Mouse (Mus musculus) forebrain, postnatal 0 days (tissue): ENCODE measurements at regions not wholly inside any gene's neighbourhood (a gene's known extent, or its start where the extent isn't known, plus 50 kb on each side); places are given as distances from the start of the nearest gene placed in this dataset.
"Not testable (repeated sequence)": the region's sequence is repeated elsewhere in the genome, so short reads cannot be mapped to it uniquely, and the experiment has no call there.

Experiments used
- ATAC-seq: fragments of 200-750 bp; cut with Nextera tagmentation; 2 replicates; pipeline ENCODE4 v1.8.0; 2017; ENCODE audit warnings: mild to moderate bottlenecking, moderate library complexity
- DNase-seq: peaks from one replicate; pipeline ENCODE4 v3.0.0-alpha.2; 2015
- H3K27ac ChIP-seq: fragments of 300-500 bp; sonication (generic); 2 replicates; pipeline ENCODE4 v1.5.1; 2014; ENCODE audit warnings: low read depth, mild to moderate bottlenecking, antibody characterized with exemption, low read length, moderate library complexity, mixed read lengths
- H3K27me3 ChIP-seq: fragments of 300-500 bp; sonication (generic); 2 replicates; pipeline ENCODE4 v1.6.1; 2014; ENCODE audit warnings: mild to moderate bottlenecking, low read length, mixed read lengths; ENCODE audit not compliant: insufficient read depth
- H3K36me3 ChIP-seq: fragments of 300-500 bp; sonication (generic); 2 replicates; pipeline ENCODE4 v1.6.1; 2014; ENCODE audit warnings: mild to moderate bottlenecking, moderate library complexity; ENCODE audit not compliant: insufficient read depth
- H3K4me1 ChIP-seq: fragments of 300-500 bp; sonication (generic); 2 replicates; pipeline ENCODE4 v1.6.1; 2014; ENCODE audit warnings: antibody characterized with exemption; ENCODE audit not compliant: insufficient read depth
- H3K4me2 ChIP-seq: fragments of 300-500 bp; sonication (generic); 2 replicates; pipeline ENCODE4 v1.6.1; 2014; ENCODE audit warnings: low read depth, mild to moderate bottlenecking, moderate library complexity
- H3K4me3 ChIP-seq: fragments of 300-500 bp; sonication (generic); 2 replicates; pipeline ENCODE4 v1.5.1; 2014; ENCODE audit warnings: low read depth, low read length, mixed read lengths
- H3K9ac ChIP-seq: fragments of 300-500 bp; sonication (generic); 2 replicates; pipeline ENCODE4 v1.6.1; 2014; ENCODE audit warnings: mild to moderate bottlenecking
- H3K9me3 ChIP-seq: fragments of 300-500 bp; sonication (generic); 2 replicates; pipeline ENCODE4 v1.6.1; 2016; ENCODE audit warnings: low read length
- CTCF ChIP-seq: sonication (generic); IDR thresholded peaks from 2 replicates; pipeline ENCODE4 v1.5.1; 2016; ENCODE audit warnings: antibody characterized with exemption, control low read depth, low read depth
- WGBS: fragments of 180-500 bp; shearing (Covaris S2); extraction: QIAGEN DNeasy Blood & Tissue Kit; methylation state at CpG from one replicate; pipeline ENCODE4 v1.1.7; 2014; 5-methylcytosine and 5-hydroxymethylcytosine counted together

DNA sequence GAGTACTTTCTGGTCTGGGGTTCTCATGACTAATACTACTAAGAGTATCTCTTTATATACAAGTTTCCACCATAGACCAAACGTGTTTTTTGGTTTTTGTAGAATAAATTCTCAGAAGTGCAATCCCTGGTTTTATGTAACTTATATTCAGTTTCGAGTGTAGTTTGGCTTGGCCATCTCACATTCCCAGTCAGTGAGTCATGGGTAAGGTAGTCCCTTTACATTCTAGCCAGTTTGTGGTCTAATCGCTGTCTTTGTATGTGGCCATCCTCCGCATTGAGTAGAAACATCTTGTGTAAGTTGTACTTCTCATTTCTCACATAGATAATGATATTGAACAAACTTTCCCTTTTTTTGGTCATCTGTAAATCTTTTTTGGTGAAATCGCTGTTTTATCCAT lies 88.3 kb downstream of the Anxa5 start:
- Histone ChIP-seq H3K27me3 (no peaks in the 10 kb centered on the region), H3K9ac (no peak overlapping the region), H3K4me2 (no peak overlapping the region), H3K36me3 (no peaks in the 10 kb centered on the region), H3K4me1 (no peaks in the 10 kb centered on the region), H3K4me3 (no peak overlapping the region), H3K27ac (no peak overlapping the region), H3K9me3 (no peaks in the 10 kb centered on the region)
- no peak for TF ChIP-seq CTCF
- no peak for ATAC-seq
- no peak for DNase-seq
- WGBS, result 93% methylated on average over 5 of the region's 5 CpGs

DNA sequence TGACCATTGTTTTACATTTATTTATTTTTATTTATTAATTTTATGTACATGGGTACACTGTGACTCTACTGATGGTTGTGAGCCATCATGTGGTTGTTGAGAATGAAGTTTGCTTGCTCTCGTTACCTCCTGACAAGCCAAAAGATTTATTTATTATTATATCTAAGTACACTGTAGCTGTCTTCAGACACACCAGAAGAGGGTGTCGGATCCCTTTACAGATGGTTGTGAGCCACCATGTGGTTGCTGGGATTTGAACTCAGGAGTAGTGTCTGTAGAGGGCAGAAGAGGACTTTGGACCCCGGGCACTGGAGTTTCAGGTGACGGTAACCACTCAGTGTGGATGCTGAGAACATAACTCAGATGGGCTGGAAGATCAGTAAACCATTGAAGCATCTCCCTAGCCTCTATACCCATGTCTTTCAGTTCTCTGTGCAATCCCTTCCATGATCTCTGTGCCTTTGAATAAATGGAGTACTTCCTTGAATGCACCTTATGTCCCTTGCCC lies 92.2 kb downstream of the Anxa5 start:
- no peak for TF ChIP-seq CTCF
- 85% methylated on average over 4 of the region's 4 CpGs for WGBS
- Histone ChIP-seq H3K27ac (no peak overlapping the region), H3K4me2 (no peak overlapping the region), H3K36me3 (no peaks in the 10 kb centered on the region), H3K4me1 (no peaks in the 10 kb centered on the region), H3K27me3 (no peaks in the 10 kb centered on the region), H3K9me3 (no peaks in the 10 kb centered on the region), H3K4me3 (no peak overlapping the region), H3K9ac (no peak overlapping the region)
- DNase-seq (no peak), ATAC-seq (no peak)

DNA sequence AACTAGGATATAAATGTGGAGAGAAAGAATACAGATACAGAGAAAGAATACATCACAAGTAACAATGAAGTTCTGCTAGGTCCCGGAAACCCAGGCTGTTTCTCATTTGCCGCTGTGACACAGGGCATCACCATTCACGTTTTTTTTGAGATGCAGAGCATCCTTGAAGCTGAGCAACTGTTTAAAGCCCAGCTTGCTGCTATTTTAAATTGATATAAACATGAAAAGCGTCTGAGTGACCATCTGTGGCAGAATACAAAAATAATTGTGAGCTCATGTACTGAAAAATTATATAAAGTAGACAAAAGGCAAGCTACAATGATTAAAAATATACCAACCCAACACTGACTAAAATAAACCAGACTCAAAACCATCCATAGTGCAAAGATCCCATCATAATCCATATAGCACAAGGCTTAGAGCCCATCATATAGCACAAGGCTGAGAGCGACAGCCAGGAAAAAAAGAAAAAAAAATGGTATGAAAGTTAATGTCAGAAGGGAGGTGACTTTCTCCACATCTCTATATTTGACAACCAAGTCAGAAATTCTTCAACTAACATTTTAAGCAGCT lies 94.0 kb downstream of the Anxa5 start:
- peak; percentile 18 for DNase-seq
- WGBS, result 63% methylated on average over 5 of the region's 5 CpGs

DNA sequence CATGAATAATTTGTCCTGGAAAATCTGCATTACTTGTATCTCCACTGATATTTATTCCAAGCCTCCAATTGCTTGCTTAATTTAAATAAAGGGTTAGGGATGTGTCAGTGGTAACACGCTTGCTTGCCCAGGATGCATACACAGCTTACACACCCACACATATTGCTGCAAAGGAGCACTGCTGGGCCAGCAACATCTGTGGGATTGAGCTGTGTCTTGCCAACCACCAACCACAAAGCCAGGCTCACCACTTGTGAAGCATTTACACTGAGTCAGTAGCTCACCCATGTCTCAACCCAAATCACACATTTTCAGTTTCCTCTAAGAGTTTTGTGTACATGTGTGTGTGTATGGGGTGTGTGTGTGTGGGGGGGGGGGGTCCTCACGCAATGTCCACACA lies 100.0 kb downstream of the Anxa5 start:
- H3K4me3 ChIP-seq, result no peak overlapping the region
- no peak for DNase-seq

More for the DNA sequence above, 94.0 kb downstream of the Anxa5 start:
- ATAC-seq, result peak; percentile 71
- Histone ChIP-seq H3K9me3 (no peaks in the 10 kb centered on the region), H3K4me1 (no peaks in the 10 kb centered on the region), H3K4me3 (no peak overlapping the region), H3K4me2 (no peak overlapping the region), H3K27me3 (no peaks in the 10 kb centered on the region), H3K36me3 (no peaks in the 10 kb centered on the region), H3K9ac (no peak overlapping the region), H3K27ac (no peak overlapping the region)
- no peak for TF ChIP-seq CTCF

DNA sequence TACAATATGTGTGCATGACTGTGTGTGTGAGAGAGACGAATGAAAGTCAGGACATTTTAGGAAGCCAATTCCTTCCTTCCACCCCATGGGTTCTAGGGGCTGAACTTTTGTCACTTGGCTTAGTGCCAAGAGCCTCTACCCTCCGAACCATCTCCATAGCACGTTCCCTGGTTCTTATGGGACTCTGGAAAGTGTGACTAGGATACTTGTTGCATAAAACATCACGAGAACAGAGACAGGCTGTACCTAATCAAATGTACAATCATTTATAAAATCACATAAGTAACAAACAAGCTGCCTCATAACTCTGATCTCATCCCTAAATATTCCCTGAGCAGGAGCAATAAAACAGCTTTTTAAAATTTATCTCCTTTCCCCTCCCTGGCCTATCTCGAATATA lies 100.8 kb downstream of the Anxa5 start:
- H3K36me3 ChIP-seq, result no peaks in the 10 kb centered on the region
- DNase-seq (no peak), ATAC-seq (no peak)
- no peak overlapping the region for H3K4me2 ChIP-seq
- no peak overlapping the region for H3K4me3 ChIP-seq
- H3K9ac ChIP-seq, result no peak overlapping the region
- H3K27me3 ChIP-seq, result no peaks in the 10 kb centered on the region
- 77% methylated on average over 5 of the region's 5 CpGs for WGBS
- H3K27ac ChIP-seq, result no peak overlapping the region
- H3K9me3 ChIP-seq, result no peaks in the 10 kb centered on the region
- no peak for TF ChIP-seq CTCF
- H3K4me1 ChIP-seq, result no peaks in the 10 kb centered on the region

More for the DNA sequence above, 100.0 kb downstream of the Anxa5 start:
- H3K9me3 ChIP-seq, result no peaks in the 10 kb centered on the region
- no peak overlapping the region for H3K9ac ChIP-seq
- WGBS, result 71% methylated on average over 2 of the region's 2 CpGs
- H3K27ac ChIP-seq, result no peak overlapping the region
- H3K36me3 ChIP-seq, result no peaks in the 10 kb centered on the region
- H3K4me2 ChIP-seq, result no peak overlapping the region
- H3K27me3 ChIP-seq, result no peaks in the 10 kb centered on the region
- no peak for TF ChIP-seq CTCF
- no peaks in the 10 kb centered on the region for H3K4me1 ChIP-seq
- no peak for ATAC-seq

DNA sequence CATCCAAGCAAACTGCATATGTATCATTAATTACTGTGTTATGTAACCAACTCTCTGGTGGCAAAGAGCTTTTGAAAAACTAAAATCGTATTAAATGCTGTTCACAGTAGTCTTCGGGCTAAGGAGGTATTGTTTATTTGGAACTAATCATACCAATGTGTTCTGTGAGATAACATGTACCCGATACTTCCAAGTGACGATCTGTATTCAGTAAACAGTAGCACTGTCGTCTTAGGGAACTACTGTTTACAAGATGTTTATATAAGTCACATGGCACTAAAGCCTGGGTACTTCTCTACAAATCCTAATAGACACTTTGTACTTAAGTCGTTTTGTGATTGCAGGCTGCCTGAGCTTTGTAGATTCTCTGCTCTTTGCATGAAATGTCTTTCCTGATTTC lies 114.8 kb downstream of the Anxa5 start:
- no peaks in the 10 kb centered on the region for H3K4me1 ChIP-seq
- no peak for ATAC-seq

DNA sequence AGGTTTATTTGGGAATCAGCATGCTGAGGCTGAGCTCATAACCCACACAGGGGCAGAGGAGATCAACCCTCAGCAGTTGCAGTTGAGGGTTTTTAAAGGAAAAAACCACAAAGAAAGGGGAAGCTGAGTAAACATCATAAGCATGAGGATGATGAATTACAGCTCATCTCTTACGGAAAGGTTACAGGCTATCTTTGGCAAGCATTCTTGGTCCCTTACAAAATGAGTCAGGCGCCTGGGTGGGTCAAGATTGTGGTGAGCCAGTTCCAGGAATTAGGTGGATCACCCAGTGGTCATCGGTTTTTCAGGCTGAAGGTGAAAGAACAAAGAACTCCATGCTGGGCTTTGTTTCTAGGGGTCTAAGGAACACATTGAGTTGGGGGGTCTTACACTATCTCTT lies 121.5 kb downstream of the Anxa5 start:
- H3K27me3 ChIP-seq, H3K4me3 ChIP-seq, H3K4me2 ChIP-seq, ATAC-seq, H3K9ac ChIP-seq, H3K27ac ChIP-seq, H3K36me3 ChIP-seq, H3K9me3 ChIP-seq, DNase-seq, H3K4me1 ChIP-seq: not testable (repeated sequence)
- 92% methylated on average over 3 of the region's 3 CpGs for WGBS

More for the DNA sequence above, 114.8 kb downstream of the Anxa5 start:
- Histone ChIP-seq H3K27me3 (no peaks in the 10 kb centered on the region), H3K36me3 (no peaks in the 10 kb centered on the region), H3K27ac (no peak overlapping the region), H3K9ac (no peak overlapping the region), H3K4me3 (no peak overlapping the region), H3K4me2 (no peak overlapping the region), H3K9me3 (no peaks in the 10 kb centered on the region)
- TF ChIP-seq CTCF, result no peak
- no peak for DNase-seq
- 76% methylated on average over 6 of the region's 6 CpGs for WGBS
